Comparison of ENCODE assay signal across 11 mouse cellular contexts in genomic region chr2:14823105-14823504, GRCm38 (mm10).
DNase-seq lines count a peak whose midpoint lies in the region; ATAC-seq and TF ChIP-seq lines count a peak whose summit lies in the region.
"Had no signal": no experiment of that assay in that cellular context is flagged by ENCODE, and none has a peak within 500 bp of the region (broad histone marks: within the 10 kb centered on the region; RNA-seq: fewer than 3 reads in every experiment).

No protein-coding gene starts in this region.

- peak; percentile 64; the same call in 1 of the 2 replicates for ATAC-seq in hindbrain, embryonic 14.5 days (ENCODE audit: low FRiP score)
- no peak for ATAC-seq in hindbrain, embryonic 12.5 days (ENCODE audit: low FRiP score)
- no peak; the same call in 1 of the 2 replicates for ATAC-seq in embryonic facial prominence, embryonic 14.5 days (ENCODE audit: low read depth)
- ATAC-seq in heart, postnatal 0 days (ENCODE audit: insufficient read depth, low read depth): peak; percentile 91
- ATAC-seq in monocyte, adult 5-6 weeks (replicated peaks; ENCODE audit: insufficient number of reproducible peaks, low FRiP score, low TSS enrichment, poor library complexity, severe bottlenecking): no peak
- ATAC-seq: activated CD4-positive, CD25-positive, alpha-beta regulatory T cell, adult 4 months; intestine, embryonic 15.5 days; liver, embryonic 12.5 days had no signal

- DNase-seq in hindbrain, embryonic 14.5 days (ENCODE audit: low spot score): no peak
- peak; percentile 48 for DNase-seq in embryonic facial prominence, embryonic 14.5 days (ENCODE audit: low spot score)
- peak; percentile 86 for DNase-seq in heart, postnatal 0 days (ENCODE audit: low spot score)
- DNase-seq in lung, postnatal 36 days: peak; percentile 15
- no peak for DNase-seq in testis, postnatal 10 days (ENCODE audit: low spot score)
- no peak for DNase-seq in kidney, adult 2 months

- H3K4me2 ChIP-seq in hindbrain, embryonic 14.5 days (replicated peaks): no peak overlapping the region
- H3K4me2 ChIP-seq in hindbrain, embryonic 12.5 days (replicated peaks): no peak overlapping the region
- no peak overlapping the region for H3K4me2 ChIP-seq in embryonic facial prominence, embryonic 14.5 days (ENCODE audit: low read depth, low read length)
- peak overlapping the region; percentile 54; the same call in 1 of the 2 replicates for H3K4me2 ChIP-seq in heart, postnatal 0 days (ENCODE audit: low read depth, low read length)
- H3K4me2 ChIP-seq: liver, embryonic 12.5 days had no signal

- no peaks in the 10 kb centered on the region for H3K36me3 ChIP-seq in hindbrain, embryonic 14.5 days (replicated peaks; ENCODE audit: control insufficient read depth, insufficient read depth)
- H3K36me3 ChIP-seq in hindbrain, embryonic 12.5 days: no peaks in the 10 kb centered on the region
- H3K36me3 ChIP-seq in embryonic facial prominence, embryonic 14.5 days (ENCODE audit: control insufficient read depth, insufficient read depth, low read length): no peaks in the 10 kb centered on the region
- H3K36me3 ChIP-seq in heart, postnatal 0 days (replicated peaks; ENCODE audit: control insufficient read depth, insufficient read depth, low read length): no peaks in the 10 kb centered on the region
- no peaks in the 10 kb centered on the region for H3K36me3 ChIP-seq in kidney, adult 2 months (ENCODE audit: control insufficient read depth, insufficient read depth, low read length)
- H3K36me3 ChIP-seq: intestine, embryonic 15.5 days; liver, embryonic 12.5 days had no signal

- H3K27ac ChIP-seq in hindbrain, embryonic 14.5 days: no peak overlapping the region
- H3K27ac ChIP-seq in hindbrain, embryonic 12.5 days: no peak overlapping the region
- H3K27ac ChIP-seq in embryonic facial prominence, embryonic 14.5 days (replicated peaks; ENCODE audit: low read depth, low read length): no peak overlapping the region
- peak overlapping the region; percentile 92 for H3K27ac ChIP-seq in heart, postnatal 0 days (ENCODE audit: low read depth)
- H3K27ac ChIP-seq in kidney, adult 2 months (ENCODE audit: insufficient read depth, low read depth, low read length): no peak overlapping the region
- H3K27ac ChIP-seq: intestine, embryonic 15.5 days; liver, embryonic 12.5 days had no signal

- no peaks in the 10 kb centered on the region for H3K27me3 ChIP-seq in hindbrain, embryonic 14.5 days (ENCODE audit: control insufficient read depth, insufficient read depth, low read length)
- H3K27me3 ChIP-seq in hindbrain, embryonic 12.5 days: no peaks in the 10 kb centered on the region
- no peaks in the 10 kb centered on the region for H3K27me3 ChIP-seq in embryonic facial prominence, embryonic 14.5 days (replicated peaks; ENCODE audit: control insufficient read depth, insufficient read depth, low read length)
- H3K27me3 ChIP-seq in heart, postnatal 0 days (ENCODE audit: control insufficient read depth, insufficient read depth, low read length): no peaks in the 10 kb centered on the region
- no peaks in the 10 kb centered on the region for H3K27me3 ChIP-seq in kidney, adult 2 months (replicated peaks; ENCODE audit: control insufficient read depth, insufficient read depth, low read length)
- H3K27me3 ChIP-seq: intestine, embryonic 15.5 days; liver, embryonic 12.5 days had no signal

- H3K4me3 ChIP-seq in hindbrain, embryonic 14.5 days (replicated peaks; ENCODE audit: low read length): no peak overlapping the region
- H3K4me3 ChIP-seq in hindbrain, embryonic 12.5 days: no peak overlapping the region
- H3K4me3 ChIP-seq in embryonic facial prominence, embryonic 14.5 days (ENCODE audit: low read depth, low read length): no peak overlapping the region
- H3K4me3 ChIP-seq in heart, postnatal 0 days (ENCODE audit: low read depth, low read length): no peak overlapping the region
- H3K4me3 ChIP-seq in kidney, adult 2 months (ENCODE audit: insufficient read depth, low read depth, low read length): no peak overlapping the region
- H3K4me3 ChIP-seq: intestine, embryonic 15.5 days; liver, embryonic 12.5 days had no signal

- no peak overlapping the region for H3K9ac ChIP-seq in hindbrain, embryonic 14.5 days
- H3K9ac ChIP-seq in hindbrain, embryonic 12.5 days: no peak overlapping the region
- H3K9ac ChIP-seq in embryonic facial prominence, embryonic 14.5 days (ENCODE audit: low read depth, low read length): no peak overlapping the region
- H3K9ac ChIP-seq in heart, postnatal 0 days (replicated peaks; ENCODE audit: low read depth, low read length): no peak overlapping the region
- H3K9ac ChIP-seq: intestine, embryonic 15.5 days; liver, embryonic 12.5 days had no signal

- H3K9me3 ChIP-seq in hindbrain, embryonic 14.5 days (ENCODE audit: control insufficient read depth, low read length): no peaks in the 10 kb centered on the region
- no peaks in the 10 kb centered on the region for H3K9me3 ChIP-seq in hindbrain, embryonic 12.5 days (replicated peaks)
- no peaks in the 10 kb centered on the region for H3K9me3 ChIP-seq in embryonic facial prominence, embryonic 14.5 days (ENCODE audit: control insufficient read depth, low read length)
- no peaks in the 10 kb centered on the region for H3K9me3 ChIP-seq in heart, postnatal 0 days (replicated peaks; ENCODE audit: control insufficient read depth, low read length)
- H3K9me3 ChIP-seq: intestine, embryonic 15.5 days; liver, embryonic 12.5 days had no signal

- peak; percentile 96 for TF ChIP-seq EP300 in heart, postnatal 0 days (IDR thresholded peaks at IDR 0.05; ENCODE audit: low read depth)

- H3K4me1 ChIP-seq in hindbrain, embryonic 14.5 days (replicated peaks; ENCODE audit: control insufficient read depth, insufficient read depth, low read length): no peaks in the 10 kb centered on the region
- no peaks in the 10 kb centered on the region for H3K4me1 ChIP-seq in hindbrain, embryonic 12.5 days
- peaks cover 3% of the 10 kb centered on the region; the same call in 1 of the 2 replicates for H3K4me1 ChIP-seq in embryonic facial prominence, embryonic 14.5 days (ENCODE audit: control insufficient read depth, insufficient read depth, low read length)
- peaks cover 5% of the 10 kb centered on the region; the same call in 1 of the 2 replicates for H3K4me1 ChIP-seq in heart, postnatal 0 days (ENCODE audit: control insufficient read depth, insufficient read depth)
- H3K4me1 ChIP-seq in kidney, adult 2 months (ENCODE audit: control insufficient read depth, insufficient read depth, low read length): no peaks in the 10 kb centered on the region
- H3K4me1 ChIP-seq: intestine, embryonic 15.5 days; liver, embryonic 12.5 days had no signal

- no peak for TF ChIP-seq CTCF in heart, postnatal 0 days (IDR thresholded peaks at IDR 0.05; ENCODE audit: low read depth)
- no peak for TF ChIP-seq CTCF in kidney, adult 2 months (conservative IDR thresholded peaks at IDR 0.05; ENCODE audit: insufficient read depth, insufficient read length, low read depth, low read length)

- no peak for TF ChIP-seq POLR2A in kidney, adult 2 months (IDR thresholded peaks at IDR 0.05; ENCODE audit: low read depth, low read length)

Comparison
In these comparisons a context has a peak if more than half of its experiments do, and no peak if none do; other contexts are left out.
1. ATAC-seq: peak in hindbrain, embryonic 14.5 days (single experiment) and heart, postnatal 0 days (single experiment); none in hindbrain, embryonic 12.5 days (single experiment), embryonic facial prominence, embryonic 14.5 days (single experiment) and monocyte, adult 5-6 weeks (single experiment).
2. DNase-seq: peak in embryonic facial prominence, embryonic 14.5 days (single experiment), heart, postnatal 0 days (single experiment) and lung, postnatal 36 days (single experiment); none in hindbrain, embryonic 14.5 days (single experiment), testis, postnatal 10 days (single experiment) and kidney, adult 2 months (single experiment).